Mouse (Mus musculus): ENCODE measurements at regions not wholly inside any gene's neighbourhood (a gene's known extent, or its start where the extent isn't known, plus 50 kb on each side); places are given as distances from the start of the nearest gene placed in this dataset.

GRCm38 (mm10) chr9:120818726-120819317 lies 110.2 kb upstream of the Ctnnb1 start:
- DNase-seq (ENCODE audit: low spot score): no peak

GRCm38 (mm10) chr9:120820892-120821291 lies 108.1 kb upstream of the Ctnnb1 start:
- no peak for DNase-seq (ENCODE audit: low spot score)

GRCm38 (mm10) chr9:120823397-120823796 lies 105.6 kb upstream of the Ctnnb1 start:
- DNase-seq (ENCODE audit: low spot score): no peak

- DNase-seq (ENCODE audit: low spot score): no peak
Measured at GRCm38 (mm10) chr9:120826266-120826665, 102.8 kb upstream of the Ctnnb1 start.

- DNase-seq (ENCODE audit: low spot score): peak; percentile 54
Measured at GRCm38 (mm10) chr9:120830526-120830925, 98.5 kb upstream of the Ctnnb1 start.

- no peak for DNase-seq (ENCODE audit: low spot score)
Measured at GRCm38 (mm10) chr9:120834166-120834565, 94.8 kb upstream of the Ctnnb1 start.

GRCm38 (mm10) chr9:120835621-120836020 lies 93.4 kb upstream of the Ctnnb1 start:
- DNase-seq (ENCODE audit: low spot score): no peak

GRCm38 (mm10) chr9:120837431-120838150 lies 91.4 kb upstream of the Ctnnb1 start:
- no peak for DNase-seq (ENCODE audit: low spot score)

- DNase-seq (ENCODE audit: low spot score): no peak
Measured at GRCm38 (mm10) chr9:120843753-120844152, 85.3 kb upstream of the Ctnnb1 start.

GRCm38 (mm10) chr9:120845538-120845937 lies 83.5 kb upstream of the Ctnnb1 start:
- DNase-seq (ENCODE audit: low spot score): no peak

GRCm38 (mm10) chr9:120847649-120848048 lies 81.4 kb upstream of the Ctnnb1 start:
- DNase-seq (ENCODE audit: low spot score): no peak

GRCm38 (mm10) chr9:120848962-120849361 lies 80.1 kb upstream of the Ctnnb1 start:
- no peak for DNase-seq (ENCODE audit: low spot score)

GRCm38 (mm10) chr9:120850092-120850491 lies 78.9 kb upstream of the Ctnnb1 start:
- no peak for DNase-seq (ENCODE audit: low spot score)

- DNase-seq (ENCODE audit: low spot score): no peak
Measured at GRCm38 (mm10) chr9:120851914-120852313, 77.1 kb upstream of the Ctnnb1 start.

GRCm38 (mm10) chr9:120852572-120852971 lies 76.4 kb upstream of the Ctnnb1 start:
- DNase-seq (ENCODE audit: low spot score): no peak

- no peak for DNase-seq (ENCODE audit: low spot score)
Measured at GRCm38 (mm10) chr9:120853032-120853597, 75.9 kb upstream of the Ctnnb1 start.

GRCm38 (mm10) chr9:120854351-120854750 lies 74.7 kb upstream of the Ctnnb1 start:
- no peak for DNase-seq (ENCODE audit: low spot score)

- DNase-seq (ENCODE audit: low spot score): no peak
Measured at GRCm38 (mm10) chr9:120855293-120856050, 73.5 kb upstream of the Ctnnb1 start.

GRCm38 (mm10) chr9:120857849-120858510 lies 71.0 kb upstream of the Ctnnb1 start:
- no peak for DNase-seq (ENCODE audit: low spot score)

- DNase-seq (ENCODE audit: low spot score): no peak
Measured at GRCm38 (mm10) chr9:120860969-120861595, 67.9 kb upstream of the Ctnnb1 start.

GRCm38 (mm10) chr9:120861788-120862345 lies 67.1 kb upstream of the Ctnnb1 start:
- no peak for DNase-seq (ENCODE audit: low spot score)

All from urinary bladder, postnatal 25 days (tissue).